Mouse (Mus musculus) CD4-positive, CD25-positive, alpha-beta regulatory T cell, adult 4 months (primary cell): ENCODE data around the gene Osbpl10. TPM values are rescaled to one million over a fixed set of nuclear protein-coding genes. Genes with fewer than 3 reads are reported as not detected.

Experiments
- ATAC-seq: one replicate; pipeline ENCODE4 v1.8.0; 2017
- polyA plus RNA-seq, 2 experiments: library from polyadenylated mRNA; unstranded; fragments of 100-300 nt; shearing (Covaris generic); gene quantifications; one replicate each; pipeline ENCODE4 v1.2.1; 2017

The Osbpl10 gene
- polyA plus RNA-seq, 2 experiments from 2014 or later = not detected

DNA sequence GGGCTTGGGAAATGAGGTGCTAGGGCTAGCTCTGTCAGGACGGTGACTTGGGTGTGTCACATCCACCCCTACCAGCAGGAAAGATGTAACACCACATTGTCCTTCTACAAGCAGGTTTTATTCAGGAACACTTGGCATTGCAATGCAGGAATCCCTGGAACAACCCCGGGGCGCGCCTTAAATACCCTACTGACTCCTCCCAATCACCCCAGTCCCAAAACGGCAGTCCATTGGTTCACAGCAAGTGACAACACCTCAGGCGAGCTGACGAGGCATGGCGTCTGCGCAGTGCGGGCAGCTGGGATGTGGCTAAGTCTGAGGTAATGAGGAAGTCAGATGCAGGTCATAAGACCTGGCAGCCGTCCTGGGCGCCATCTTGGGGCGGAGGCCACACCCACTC, 191.2 kb downstream of the Osbpl10 start:
- no peak for ATAC-seq

DNA sequence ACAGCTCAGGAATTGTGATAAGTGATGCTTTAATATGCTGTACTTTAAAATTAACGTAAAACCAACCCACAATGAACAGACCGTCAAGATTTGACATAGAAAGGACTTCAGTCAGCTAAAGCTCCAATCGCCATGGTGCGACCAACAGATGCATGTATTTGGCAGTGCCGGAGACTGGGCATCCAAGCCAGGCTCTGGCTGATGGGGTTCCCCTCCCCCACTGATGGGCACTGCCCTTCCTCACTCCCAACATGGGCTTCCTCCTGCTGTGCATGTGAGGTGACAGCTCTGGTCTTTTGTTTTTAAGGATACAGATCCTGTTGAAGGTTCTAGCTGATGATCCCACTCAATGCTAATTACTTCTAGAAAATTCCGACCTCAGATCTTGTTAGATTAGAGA, 193.7 kb downstream of the Osbpl10 start:
- no peak for ATAC-seq

- no peak for ATAC-seq
Measured at GRCm38 (mm10) chr9:115179154-115179553, 200.8 kb downstream of the Osbpl10 start.

DNA sequence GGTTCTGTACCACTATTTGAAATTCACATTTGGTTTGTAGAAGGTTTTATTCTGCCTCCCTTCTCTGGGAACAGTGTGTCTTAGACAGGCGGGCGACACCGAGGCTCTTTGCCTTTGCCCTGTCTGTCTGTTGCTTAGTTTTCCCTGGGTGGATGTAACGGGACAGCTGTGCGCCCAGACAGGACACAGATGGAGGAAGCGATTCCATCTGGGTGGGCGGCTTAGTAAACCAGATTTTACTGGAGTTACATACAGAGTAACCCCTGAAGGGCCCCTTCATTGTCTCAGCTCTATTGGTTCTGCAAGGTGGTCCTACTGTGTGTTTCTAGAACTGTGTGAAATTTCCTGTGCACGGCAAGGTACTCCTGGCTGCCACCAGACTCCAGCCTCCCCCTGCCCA, 201.6 kb downstream of the Osbpl10 start:
- ATAC-seq = no peak

DNA sequence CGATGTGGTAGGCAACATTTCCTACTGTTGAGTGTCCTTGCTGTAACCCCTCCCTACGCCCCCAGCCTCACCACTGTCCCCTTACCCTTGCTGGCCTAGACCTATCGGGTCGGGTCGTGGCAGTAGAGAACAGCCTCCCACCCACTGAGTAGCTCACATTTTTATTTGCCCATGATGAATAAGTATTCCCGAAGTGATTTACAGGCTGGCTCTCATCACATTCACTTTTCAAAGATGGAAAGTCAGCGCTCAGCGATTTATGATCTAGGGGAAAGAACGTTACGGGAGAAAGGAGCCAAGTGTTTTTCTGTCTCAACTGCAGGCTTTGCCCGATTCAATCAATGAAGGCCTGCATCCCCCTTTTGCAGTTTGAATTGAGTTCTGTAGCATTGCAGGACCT, 208.0 kb downstream of the Osbpl10 start:
- ATAC-seq = no peak

DNA sequence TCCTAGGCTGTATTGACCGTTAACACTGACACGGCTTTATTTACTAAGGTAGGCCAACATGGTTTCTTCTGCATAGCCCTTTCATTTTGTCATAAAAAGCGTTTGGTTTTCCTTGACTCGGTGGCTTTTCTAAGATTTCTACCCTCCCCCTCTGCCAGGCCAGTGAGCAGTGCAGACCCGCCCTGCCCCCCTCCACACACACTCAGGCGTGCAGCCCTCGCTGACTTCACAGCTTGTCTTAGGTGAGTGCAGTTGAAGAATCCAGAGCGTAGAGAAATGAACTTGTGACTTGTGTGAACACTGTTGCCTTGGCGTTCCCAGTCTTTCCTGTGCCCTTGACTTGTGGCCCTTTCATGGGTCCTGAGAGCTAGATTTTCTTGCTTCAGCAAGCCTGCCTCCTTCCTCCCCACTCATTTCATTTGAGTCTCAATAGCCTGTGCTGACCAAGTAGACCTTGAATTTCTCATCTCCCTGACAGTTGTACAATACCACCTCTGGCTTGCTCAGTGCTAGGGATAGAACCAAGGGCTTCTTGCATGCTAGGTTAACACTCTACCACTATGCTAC, 212.1 kb downstream of the Osbpl10 start:
- ATAC-seq = no peak

GRCm38 (mm10) chr9:115192890-115193289, 214.5 kb downstream of the Osbpl10 start:
- no peak for ATAC-seq

- no peak for ATAC-seq
Measured at GRCm38 (mm10) chr9:115197082-115197481, 218.7 kb downstream of the Osbpl10 start.

- ATAC-seq = no peak
Measured at GRCm38 (mm10) chr9:115200166-115200862, 221.9 kb downstream of the Osbpl10 start.

- no peak for ATAC-seq
Measured at GRCm38 (mm10) chr9:115201264-115201663, 222.9 kb downstream of the Osbpl10 start.

GRCm38 (mm10) chr9:115203136-115203535, 224.8 kb downstream of the Osbpl10 start:
- no peak for ATAC-seq

DNA sequence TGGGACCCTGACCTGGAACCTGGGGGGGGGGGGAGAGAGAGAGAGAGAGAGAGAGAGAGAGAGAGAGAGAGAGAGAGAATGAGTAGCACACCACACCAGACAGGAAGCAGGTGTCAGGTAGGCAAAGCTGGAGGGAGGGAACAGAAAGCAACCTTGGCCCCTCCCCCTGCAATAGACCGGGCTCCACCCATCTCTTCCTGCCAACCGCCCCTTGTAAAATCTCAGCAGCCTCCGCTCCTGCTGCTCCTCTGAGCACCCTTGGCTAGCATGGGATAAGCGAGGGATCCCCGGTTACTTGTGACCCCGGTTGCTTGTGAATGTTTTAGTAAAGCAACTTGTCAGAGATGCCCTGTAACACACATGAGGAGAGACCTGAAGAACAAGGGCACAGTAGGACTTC, 227.1 kb downstream of the Osbpl10 start:
- peak; percentile 74 for ATAC-seq

DNA sequence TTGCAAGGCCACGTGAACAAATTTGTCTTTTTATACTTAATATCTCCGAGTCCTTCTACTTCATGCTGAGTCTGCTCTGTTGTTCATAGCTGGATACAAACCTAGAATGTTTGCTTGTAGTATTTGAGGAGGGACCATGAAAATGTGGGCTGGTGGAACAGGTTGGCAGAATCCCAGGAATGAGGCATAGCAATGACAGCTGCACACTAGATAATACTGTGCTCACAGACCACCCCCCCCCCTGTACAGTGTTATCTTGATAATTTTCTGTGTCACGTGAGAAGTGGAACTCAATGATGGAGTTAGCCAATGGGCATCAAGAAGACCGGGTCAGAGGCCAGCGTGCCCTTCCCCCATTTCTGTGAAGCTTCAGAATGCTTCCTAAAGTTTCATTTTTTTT, 227.8 kb downstream of the Osbpl10 start:
- no peak for ATAC-seq

DNA sequence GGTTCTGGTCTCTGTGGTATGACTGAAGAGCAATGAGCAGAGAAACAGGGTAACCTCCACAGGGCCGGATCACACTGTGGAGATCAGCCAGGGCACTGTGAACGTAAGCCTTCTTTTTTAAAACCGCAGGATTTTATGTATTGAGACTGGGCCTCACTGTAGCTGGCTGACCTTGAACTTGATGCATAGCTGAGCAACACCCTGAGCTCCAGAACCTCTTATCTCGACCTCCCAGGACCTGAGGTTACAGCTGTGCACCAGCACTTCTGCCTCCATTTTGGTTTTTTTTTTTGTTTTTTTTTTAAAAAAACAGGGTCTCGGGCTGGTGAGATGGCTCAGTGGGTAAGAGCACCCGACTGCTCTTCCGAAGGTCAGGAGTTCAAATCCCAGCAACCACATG, 231.4 kb downstream of the Osbpl10 start:
- no peak for ATAC-seq

DNA sequence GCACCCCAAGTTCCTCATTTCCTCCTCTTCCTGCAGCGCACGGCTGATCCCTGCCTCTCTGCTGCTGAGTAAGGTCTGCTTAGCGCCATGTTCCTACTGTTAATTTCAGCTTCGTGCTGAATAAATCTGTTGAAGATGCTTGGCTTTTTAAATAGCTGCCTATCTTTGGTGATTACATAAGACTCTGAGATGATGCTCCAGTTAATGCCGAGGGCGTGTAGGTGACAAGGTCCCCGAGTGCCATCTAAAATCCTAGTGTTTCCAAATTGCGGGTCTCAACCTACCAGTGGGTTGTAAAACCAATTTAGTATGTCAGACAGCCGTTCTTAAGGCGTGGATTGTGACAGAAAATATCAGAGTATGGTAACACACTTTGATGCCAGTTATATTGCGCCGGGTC, 232.2 kb downstream of the Osbpl10 start:
- no peak for ATAC-seq

DNA sequence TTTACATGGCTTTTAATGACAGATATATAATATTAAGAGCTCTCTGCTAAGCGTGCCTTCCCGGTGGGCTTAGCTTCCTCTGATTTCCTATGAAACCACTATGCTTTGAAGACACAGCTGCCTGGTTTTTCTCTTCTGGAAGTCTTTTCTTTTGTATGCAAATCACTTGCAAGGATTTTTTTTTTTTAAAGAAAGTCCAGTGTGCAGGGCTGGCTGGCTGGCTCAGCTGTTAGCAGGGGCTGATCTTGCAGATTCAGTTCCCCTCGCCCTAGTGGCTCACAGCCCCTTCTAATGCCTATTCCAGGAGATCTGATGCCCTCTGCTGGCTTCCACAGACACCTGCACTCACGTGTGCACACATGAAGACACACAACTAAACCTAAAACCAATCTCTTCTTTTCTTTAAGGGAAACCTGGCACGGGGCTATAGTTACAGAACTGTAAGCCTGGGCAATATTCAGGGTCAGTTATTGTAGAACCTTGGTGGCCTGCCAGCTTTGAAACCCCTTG, 235.4 kb downstream of the Osbpl10 start:
- ATAC-seq = no peak

GRCm38 (mm10) chr9:115214572-115215571, 236.5 kb downstream of the Osbpl10 start:
- ATAC-seq = no peak

DNA sequence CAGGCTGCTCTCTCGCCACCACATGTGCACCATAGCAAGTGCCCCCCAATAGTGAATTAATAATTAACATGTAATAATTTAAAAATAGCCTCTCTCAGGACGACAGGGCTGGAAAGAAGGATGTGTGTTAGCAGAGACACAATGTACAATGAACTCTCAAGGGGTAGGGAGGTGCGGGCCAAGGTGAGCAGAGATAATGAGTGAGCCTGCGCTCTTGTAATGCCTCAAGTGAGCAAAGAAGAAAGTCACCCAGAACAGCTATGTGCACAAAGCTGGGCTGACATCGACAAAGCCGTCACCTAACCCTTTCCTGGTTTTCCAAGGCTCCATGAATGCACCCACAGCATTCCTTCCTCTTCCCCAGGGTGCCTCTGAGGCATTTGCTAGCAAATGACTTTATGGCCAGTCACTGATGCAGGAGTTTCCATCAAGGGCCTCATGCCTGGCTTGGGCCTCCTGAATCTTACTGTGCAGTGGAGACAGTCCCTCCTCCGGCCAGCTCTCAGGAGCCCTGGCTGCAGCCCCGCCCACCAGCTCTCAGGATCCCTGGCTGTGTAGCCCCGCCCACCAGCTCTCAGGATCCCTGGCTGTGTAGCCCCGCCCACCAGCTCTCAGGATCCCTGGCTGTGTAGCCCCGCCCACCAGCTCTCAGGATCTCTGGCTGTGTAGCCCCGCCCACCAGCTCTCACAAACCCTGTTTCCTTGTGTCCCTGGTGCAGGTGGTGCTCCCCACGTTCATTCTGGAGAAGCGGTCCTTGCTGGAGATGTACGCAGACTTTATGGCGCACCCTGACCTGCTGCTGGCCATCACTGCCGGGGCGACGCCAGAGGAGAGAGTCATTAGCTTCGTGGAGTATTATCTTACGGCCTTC, 237.7 kb downstream of the Osbpl10 start:
- no peak for ATAC-seq

DNA sequence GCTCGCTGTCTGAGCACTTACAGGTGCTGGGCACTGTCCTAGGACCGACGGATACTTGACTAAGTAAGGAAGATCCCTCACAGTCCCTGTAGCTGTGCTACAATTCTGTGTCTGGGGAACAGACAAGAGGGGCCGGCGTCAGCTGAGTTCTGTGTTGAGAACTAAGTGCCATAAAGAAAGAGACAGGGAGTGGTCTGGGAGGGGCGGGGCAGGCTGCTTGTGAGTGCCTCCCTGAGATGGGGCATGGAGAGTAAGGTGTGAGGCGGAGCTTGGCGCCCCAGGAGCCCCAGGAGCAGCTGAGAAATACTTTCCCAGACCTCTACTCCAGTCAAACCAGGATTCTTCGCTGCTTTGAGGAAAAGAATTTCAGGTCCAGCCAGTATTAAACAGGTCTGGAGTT, 239.6 kb downstream of the Osbpl10 start:
- ATAC-seq = no peak

DNA sequence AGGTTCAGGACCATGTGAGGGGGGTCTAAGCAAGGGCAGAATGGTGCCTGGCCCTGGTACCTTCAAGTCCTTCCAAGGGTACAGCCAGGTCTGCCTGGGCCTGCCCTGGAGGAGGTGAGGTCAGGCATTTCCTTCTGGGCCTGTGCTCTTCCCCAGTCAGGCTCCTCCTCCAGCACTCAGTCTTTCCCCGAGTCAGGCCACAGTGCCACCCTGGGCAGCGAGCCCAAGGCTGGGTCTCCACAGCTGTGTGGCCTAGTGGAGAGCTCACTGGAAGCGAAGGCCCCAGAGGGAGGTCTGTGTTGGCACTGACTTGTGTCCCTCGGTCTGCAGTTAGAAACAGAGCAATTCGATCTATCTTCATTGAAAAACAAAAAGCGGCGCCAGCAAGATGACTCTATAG, 242.1 kb downstream of the Osbpl10 start:
- no peak for ATAC-seq

DNA sequence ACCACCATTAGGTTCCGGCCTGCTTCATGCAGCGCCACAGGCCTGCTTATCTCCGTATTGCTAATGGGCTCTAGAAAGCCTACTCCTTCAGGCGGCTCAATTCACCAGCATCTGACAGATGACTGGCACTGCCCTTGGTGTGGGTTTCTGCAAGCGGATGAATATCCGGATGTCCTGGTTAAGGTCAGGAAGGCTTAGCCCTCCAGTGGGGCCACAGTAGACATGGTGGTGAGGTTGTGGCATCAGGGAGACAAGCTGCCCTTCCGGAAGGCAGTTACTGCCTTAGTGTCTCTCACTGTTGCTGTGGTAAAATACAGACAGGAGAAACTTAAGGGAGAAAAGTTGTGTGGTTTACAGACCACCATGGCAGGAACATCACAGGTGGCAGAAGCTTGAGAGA, 242.9 kb downstream of the Osbpl10 start:
- ATAC-seq = no peak

DNA sequence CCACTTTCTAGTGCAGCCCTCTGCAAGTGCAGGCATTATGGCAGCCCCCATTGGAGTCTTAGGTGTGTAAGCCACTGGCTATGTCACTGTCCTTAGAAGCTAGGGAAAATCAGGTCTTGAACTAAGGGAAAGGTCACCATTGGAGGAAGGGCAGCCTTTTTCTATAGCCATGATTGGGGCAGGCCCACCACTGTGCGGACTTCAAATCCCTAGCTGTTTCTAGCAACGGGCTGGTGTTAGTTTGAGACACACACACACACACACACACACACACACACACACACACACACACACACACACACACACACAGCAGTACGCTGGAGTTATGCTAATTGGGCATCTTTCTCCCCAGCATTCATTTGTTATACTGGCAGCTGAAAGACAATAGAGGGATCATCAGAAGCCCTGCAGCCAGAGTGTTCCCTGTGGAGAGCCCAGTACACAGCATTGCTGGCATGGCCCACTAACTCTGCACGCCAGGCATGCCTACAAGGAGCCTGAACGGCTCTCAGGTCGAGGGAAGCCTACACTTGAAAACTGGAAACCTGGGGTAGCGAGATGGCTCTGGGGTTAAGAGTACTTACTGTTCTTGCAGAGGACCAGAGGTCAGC, 246.5 kb downstream of the Osbpl10 start:
- ATAC-seq = no peak
